9 mouse cellular contexts compared by ENCODE assay signal in genomic region chr7:101715041-101715551, GRCm38 (mm10).
"Had no signal": no experiment of that assay in that cellular context is flagged by ENCODE, and none has a peak within 500 bp of the region (broad histone marks: within the 10 kb centered on the region; RNA-seq: fewer than 3 reads in every experiment).

No protein-coding gene starts in this region.

- DNase-seq: kidney, postnatal 25 days; liver, embryonic 13.5 days; lung, adult 2 months; lung, postnatal 14 days; lung, postnatal 4 days; midbrain, embryonic 14.5 days; thymus, postnatal 25 days had no signal

- H3K27ac ChIP-seq: intestine, embryonic 15.5 days; liver, embryonic 13.5 days had no signal

- H3K36me3 ChIP-seq: intestine, embryonic 15.5 days; liver, embryonic 13.5 days had no signal

- H3K4me1 ChIP-seq: intestine, embryonic 15.5 days; liver, embryonic 13.5 days had no signal

- H3K9ac ChIP-seq: intestine, embryonic 15.5 days; liver, embryonic 13.5 days had no signal

- H3K27me3 ChIP-seq: intestine, embryonic 15.5 days; liver, embryonic 13.5 days had no signal

- H3K4me2 ChIP-seq: intestine, embryonic 15.5 days; liver, embryonic 13.5 days; midbrain, embryonic 11.5 days had no signal

- H3K9me3 ChIP-seq: intestine, embryonic 15.5 days; liver, embryonic 13.5 days had no signal

- ATAC-seq: intestine, embryonic 15.5 days had no signal

- H3K4me3 ChIP-seq: intestine, embryonic 15.5 days; liver, embryonic 13.5 days had no signal
